Mouse (Mus musculus): ENCODE measurements around the gene Vamp2.
"Not testable (repeated sequence)": the region's sequence is repeated elsewhere in the genome, so short reads cannot be mapped to it uniquely, and the experiment has no call there.

Gene Vamp2

DNA sequence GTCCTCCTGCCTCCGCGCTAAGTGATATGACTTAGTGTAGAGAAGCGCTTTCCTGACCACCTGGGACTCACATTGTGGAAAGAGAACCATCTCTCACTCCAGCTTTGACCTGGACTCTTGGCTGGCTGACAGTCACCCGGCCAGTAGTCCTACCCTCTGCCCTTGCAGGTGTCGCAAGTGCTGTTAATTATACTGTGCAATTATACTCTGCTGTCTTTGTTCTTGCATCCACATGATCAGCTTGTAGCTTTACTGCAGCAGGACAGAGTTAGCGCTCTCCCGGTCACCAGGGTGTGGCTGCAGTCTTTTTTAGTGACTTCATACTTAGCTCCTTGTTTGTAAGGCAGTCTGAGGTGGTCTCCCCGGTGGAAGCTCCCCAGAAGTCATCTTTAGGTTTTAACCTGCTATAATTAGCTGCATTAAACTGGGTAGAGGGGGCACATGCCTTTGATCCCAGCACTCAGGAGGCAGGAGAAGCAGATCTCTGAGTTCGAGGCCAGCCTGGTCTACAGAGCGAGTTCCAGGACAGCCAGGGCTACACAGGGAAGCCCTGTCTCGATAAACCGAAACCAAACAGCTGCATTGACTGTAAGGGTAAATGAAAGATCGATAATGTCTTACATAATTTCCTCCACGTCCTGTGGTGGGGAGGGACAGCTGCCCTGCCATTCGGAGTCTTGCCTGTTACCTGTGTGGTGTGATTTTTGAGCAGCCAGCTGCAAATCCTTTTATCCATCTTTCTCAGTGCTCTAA is 8.0 kb upstream of the Vamp2 start:
- no peak for DNase-seq (ENCODE audit: extremely low read depth, low read depth)

DNA sequence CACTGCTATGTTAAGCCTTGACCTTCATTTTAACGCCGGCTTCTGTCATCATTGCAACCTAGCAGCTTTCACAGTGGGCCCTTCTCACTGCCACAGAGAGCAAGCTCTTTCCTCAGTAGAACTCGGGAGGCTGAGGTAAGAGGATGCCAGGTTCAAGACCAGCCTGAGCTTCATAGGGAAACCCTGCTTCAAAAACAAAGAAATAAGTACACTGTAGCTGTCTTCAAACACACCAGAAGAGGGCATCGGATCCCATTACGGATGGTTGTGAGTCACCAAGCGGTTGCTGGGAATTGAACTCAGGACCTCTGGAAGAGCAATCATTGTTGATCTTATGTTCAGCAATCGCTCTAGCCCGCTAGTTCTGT is 7.5 kb upstream of the Vamp2 start:
- no peak for DNase-seq (ENCODE audit: extremely low read depth, low read depth)

DNA sequence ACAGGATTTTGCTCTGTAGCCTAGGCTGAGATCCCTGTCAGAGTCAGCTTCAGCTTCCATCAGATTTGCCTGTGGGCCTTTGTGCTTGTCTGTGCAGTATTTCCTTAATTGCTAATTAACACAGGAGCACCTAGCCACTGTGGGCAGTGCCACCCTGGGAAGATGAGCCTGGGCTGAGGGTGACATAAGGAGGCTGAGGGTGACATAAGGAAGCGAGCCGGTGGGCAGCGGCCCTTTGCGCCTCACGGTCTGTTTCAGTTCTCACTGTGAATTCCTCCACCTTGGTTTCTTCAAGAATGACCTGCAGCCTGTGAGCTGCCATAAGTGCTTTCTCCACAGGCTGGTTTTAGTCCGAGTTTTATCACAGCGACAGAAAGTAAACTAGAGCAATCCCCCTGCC is 6.7 kb upstream of the Vamp2 start:
- DNase-seq (ENCODE audit: extremely low read depth, low read depth), result no peak

DNA sequence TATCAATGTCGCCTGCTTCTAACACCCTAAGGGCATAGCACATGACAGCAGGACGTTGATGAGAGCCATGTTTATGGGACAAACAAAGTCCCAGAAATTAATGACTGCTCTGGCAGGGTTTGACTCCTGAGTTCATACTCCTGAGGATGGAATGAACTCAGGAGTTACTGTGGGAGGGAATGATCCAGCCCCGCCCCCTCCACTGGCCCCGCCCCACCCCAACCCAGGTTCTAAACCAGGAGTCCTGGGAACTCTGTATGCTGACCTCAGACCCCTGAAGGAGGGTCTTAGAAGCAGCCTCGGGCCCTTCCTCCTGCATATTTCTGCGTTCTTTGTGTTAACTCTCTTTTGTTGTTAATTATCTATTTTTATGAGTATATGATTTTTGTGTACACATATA is 2.7 kb upstream of the Vamp2 start:
- no peak for DNase-seq (ENCODE audit: extremely low read depth, low read depth)

DNA sequence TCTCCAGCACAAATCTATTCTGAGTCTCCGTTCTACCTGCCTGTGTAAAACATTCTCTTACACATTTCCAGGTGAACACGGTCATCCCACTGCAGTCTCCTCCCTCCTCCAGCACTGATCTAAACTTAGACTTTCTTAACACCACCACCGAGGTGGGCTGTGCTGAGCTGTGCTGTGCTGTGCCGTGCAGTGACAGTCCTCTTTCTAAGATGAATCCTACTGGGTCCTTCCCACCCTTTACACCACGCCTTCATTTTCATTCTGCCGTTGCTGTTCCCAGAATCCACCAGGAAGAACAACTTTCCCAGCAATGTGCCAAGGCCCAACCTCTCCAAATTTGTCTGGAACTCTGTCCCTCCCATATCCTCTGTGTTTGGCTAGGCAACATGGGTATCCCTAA is 1.9 kb upstream of the Vamp2 start:
- no peak for DNase-seq (ENCODE audit: extremely low read depth, low read depth)

DNA sequence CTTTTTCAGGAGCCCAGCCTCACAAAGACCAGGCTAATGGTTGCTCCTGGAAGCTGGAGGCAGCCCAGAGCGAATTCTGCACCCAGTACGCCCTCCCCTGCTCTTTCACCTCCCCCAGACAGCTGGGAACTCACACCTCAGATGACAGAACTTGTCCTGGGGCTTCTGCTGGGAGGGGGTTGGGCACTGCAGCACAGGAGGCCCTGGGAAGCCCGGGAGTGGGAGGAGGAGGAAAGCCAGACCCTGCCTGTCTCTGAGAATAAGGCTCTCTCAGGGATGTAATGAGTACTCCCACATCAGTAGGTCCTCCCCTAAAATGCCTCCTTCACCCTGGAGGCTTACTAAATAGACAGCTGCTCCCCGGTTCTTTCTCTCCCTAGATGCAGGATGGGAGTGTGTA is 1.2 kb upstream of the Vamp2 start:
- no peak for DNase-seq (ENCODE audit: extremely low read depth, low read depth)

DNA sequence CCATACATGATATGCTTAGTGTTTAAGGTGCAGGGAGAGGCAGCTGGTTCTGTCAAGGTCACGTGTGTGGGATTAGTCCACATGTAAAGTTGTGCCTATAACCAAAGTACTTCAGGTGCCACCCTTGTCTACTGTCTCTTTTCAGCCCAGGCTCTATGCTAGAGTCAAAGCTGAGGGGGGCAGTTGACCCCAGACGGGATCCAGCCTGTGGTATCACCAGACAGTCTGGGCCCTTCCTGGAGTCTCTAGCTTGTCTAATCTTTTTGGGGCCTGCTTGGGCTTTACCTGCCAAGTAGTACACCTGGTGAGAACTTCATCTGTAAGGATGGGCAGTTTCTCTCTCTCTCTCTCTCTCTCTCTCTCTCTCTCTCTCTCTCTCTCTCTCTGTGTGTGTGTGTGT is 693 bp upstream of the Vamp2 start:
- DNase-seq (ENCODE audit: extremely low read depth, low read depth), result no peak

DNA sequence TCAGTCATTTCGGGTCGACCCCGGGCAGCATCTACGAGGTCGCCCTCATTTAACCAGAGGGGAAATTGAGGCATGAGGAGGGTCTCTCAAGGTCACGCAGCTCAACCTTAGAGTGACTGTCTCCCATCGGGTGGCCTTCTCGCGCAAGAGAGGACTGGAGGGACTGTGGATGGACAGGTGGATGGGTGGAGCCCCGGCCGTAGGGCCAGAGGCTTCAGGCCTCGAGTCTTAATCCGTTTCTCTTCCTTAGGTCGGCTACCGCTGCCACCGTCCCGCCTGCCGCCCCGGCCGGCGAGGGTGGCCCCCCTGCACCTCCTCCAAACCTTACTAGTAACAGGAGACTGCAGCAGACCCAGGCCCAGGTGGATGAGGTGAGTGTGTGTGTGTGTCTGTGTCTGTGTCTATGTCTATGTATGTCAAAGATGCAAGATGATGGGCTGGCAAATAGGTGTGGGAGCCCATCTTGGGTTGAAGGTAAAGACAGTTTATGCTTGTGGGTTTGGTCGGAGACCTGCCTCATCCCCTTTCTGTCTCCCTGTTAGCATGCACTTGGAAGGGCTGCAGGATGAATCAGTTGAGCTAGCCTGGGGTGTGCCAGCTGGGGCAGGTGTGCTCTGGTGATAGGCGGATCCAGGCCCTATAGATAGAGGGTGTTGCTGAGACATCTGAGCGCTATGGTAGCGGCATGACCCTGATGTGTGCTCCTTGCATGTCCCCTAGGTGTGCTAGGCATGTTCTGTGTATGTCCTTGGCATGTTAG is 746 bp downstream of the Vamp2 start:
- no peak for DNase-seq (ENCODE audit: extremely low read depth, low read depth)

DNA sequence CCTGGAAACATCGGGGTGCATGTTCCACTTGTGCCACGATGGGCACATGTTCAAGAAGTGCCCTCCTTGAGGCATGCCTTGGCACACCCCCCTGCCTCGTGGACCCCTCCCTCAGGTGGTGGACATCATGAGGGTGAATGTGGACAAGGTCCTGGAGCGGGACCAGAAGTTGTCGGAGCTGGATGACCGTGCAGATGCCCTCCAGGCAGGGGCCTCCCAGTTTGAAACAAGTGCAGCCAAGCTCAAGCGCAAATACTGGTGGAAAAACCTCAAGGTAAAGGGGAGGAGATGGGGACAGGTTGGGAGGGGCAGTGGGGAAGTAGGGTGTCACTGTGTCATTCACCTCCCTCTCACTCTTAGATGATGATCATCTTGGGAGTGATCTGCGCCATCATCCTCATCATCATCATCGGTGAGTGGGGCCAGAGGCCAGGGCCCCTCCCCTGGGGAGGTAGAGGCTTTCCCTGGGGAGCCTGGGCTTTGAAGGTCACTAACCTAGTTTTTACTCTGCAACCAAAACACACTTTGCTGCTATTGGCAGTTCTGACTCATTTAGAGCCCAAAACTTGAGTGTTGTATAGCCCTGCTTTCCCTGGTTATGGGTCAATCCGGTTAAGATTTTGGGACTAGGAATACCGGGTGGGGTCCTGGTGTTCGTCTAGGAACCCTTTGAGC is 1.5 kb downstream of the Vamp2 start:
- no peak for DNase-seq (ENCODE audit: extremely low read depth, low read depth)

DNA sequence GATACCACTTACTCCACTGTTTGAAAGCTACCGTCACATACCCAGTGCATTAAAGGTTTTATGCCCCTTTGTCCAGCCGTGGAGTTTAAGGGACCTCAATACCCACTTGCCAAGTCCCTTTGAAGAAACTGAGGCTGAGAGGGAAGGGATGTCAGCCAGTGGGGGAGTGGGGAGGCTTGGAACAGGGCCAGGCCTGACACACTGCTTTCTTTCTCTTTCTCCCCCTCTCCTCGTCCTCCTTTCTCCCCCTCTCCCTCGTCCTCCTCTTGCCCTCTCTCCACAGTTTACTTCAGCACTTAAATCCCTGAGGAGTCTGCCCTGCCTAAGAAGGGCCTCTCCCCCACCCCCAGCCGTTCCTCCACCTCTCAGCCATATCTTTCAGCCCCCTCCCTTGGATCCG is 2.1 kb downstream of the Vamp2 start:
- DNase-seq (ENCODE audit: extremely low read depth, low read depth), result no peak

DNA sequence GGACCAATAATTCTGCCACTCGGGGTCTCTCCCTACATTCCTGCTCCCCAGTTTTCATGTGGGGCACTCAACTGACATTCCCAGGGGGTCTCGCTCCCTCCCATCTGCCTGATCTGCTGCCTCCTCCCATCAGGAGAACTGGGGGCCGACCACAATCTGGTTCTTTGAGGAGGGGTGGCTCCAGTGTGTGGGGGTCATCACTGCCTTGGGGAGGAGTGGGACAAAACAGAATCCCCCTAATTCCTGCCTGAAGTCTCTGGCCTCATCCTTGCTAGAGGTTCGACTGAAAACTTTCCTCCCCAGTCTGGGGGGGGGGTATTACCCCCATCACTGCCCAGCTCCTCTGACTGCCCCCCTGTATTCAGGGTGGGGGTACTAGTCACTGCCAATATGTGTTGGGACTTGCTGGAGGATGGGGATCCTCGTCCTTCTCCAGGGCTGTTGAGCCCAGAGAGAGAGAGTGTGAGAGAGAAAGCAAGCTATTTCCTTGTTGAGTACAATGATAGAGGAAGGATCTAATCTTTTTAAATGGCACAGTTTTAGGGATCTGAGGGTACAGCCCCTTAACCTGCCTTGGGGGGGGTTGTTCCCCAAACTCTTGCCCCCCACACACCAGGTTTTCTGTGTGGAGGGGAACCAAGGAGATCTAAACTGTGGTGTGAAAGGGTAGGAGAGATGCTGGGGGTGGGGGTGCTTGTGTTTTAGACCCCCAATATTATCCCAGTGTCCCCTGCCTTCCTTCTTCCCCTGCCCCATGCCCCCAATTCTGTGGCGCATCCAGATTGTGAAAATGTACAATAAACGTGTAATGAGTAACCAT is 3.5 kb downstream of the Vamp2 start:
- DNase-seq (ENCODE audit: extremely low read depth, low read depth), result no peak

DNA sequence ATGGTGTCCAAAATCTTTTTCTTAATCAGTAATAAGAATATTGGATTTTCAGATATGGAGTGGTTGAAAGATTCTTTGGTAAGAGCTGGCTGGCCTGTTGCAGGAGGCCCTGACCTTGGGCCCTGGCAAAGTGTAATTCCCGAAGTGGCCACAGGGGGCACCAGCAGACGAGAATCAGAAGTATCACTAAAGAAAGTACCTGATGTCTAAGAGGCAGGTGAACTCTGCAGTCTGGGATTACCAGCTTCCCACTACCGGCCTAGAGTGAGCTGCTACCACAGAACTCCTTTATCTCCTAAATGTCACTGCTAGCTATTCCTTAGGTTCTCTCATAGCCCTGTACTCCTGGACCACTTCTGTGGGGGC is 4.1 kb downstream of the Vamp2 start:
- DNase-seq (ENCODE audit: extremely low read depth, low read depth), result no peak

DNA sequence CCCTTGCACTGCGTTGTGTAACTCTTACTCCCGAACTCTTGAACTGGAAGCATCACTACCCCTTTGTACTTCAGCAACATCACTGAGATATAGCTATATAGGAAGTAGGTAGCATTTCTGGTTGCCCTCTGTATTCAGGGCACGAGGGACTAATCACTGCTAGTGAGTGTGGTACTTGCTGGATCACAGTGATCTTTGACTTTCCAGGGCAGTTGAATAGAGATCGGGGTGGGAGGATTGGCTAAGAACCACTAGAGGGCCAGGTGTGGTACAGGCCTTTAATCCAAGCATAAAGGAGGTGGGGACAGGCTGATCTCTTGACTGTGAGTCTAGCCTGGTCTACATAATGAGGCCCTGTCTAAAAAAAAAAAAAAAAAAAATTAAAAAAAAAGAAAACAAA is 4.6 kb downstream of the Vamp2 start:
- no peak for DNase-seq (ENCODE audit: extremely low read depth, low read depth)

DNA sequence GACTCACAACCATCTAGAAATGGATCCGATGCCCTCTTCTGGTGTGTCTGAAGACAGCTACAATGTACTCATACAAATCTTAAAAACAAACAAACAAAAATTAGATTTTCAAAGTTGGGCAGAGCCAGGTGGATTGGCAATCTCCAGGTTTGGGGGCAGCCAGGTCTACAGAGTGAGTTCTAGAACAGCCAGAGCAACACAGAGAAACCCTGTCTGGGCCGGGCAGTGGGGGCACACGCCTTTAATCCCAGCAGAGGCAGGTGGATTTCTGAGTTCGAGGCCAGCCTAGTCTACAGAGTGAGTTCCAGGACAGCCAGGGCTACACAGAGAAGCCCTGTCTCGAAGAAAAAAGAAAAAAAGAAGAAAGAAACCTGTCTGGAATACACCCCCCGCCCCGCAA is 5.6 kb downstream of the Vamp2 start:
- DNase-seq (ENCODE audit: extremely low read depth, low read depth), result not testable (repeated sequence)

DNA sequence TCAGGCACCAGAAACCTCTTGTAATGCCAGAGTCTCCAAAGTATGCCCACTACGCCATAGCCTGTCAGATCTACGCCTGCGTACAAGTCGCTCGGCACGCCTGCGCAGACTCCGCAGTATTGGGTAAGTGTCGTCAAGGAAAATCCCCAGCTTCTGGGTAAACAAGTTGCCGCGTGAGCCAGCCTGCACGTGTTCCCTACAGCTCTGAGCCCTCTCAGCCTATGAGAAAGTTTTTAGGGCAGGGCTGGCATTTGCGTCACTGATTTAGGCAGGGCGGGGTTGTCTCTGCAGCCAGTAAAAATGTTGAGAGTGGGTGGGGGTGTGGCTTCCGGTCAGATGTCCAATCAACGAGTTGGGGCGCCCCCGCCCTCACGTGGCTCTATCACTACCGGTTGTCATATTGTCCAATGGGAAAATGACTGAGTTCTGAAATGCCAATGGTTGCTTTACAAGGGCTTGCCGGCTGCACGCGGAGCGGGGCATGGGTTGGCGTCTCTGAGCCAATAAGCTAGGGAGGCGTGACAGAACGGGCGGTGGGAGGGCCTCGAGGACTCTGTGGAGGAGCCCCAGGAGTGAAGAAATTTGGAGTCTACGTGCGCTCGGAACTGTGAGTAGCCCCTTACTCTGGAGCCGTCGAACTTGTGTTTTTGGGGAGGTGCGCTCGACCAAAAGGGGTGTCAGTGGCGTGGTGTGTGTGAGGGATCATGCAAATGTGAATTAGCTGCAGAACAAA is 6.6 kb downstream of the Vamp2 start, which contains the start of gene Per1:
Gene Per1, plus strand, starts transcription at position 521 of the 733 bp plus-strand sequence.
- DNase-seq (ENCODE audit: extremely low read depth, low read depth), result peak; percentile 99

DNA sequence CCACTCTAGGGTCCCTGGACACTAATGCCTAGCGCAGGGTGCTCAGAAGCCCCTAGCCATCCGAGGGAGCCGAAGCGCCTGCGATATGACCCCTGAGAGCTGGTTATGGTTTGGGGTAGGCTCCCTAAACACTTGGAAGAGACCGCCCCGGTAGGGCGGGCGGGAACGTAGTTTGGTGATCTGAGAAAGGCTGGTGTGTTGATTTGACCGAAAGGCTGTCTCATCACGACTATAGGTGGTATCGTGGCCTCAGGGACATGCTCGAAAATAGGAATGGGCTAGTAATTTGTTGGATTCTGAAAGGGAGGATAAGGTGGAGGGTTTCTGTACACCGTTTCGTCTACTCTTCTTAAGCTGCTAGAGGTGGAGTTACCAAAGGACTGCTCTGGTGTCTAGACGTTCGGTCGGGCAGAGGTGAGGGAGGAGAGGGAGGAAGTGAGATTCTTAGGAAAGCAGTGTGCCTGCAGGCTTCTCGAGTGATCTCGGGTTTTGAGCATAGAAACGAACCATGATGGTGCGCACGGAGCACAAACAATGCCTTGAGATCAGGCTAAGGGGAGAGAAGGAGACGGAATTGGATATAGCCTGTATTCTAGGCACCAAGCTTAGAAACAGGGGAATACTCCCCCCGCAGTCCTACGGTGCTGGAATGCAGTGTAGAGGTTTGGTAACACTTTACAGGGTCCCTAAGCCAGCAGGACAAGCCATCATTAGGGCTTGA is 7.4 kb downstream of the Vamp2 start:
- DNase-seq (ENCODE audit: extremely low read depth, low read depth), result peak; percentile 40

DNA sequence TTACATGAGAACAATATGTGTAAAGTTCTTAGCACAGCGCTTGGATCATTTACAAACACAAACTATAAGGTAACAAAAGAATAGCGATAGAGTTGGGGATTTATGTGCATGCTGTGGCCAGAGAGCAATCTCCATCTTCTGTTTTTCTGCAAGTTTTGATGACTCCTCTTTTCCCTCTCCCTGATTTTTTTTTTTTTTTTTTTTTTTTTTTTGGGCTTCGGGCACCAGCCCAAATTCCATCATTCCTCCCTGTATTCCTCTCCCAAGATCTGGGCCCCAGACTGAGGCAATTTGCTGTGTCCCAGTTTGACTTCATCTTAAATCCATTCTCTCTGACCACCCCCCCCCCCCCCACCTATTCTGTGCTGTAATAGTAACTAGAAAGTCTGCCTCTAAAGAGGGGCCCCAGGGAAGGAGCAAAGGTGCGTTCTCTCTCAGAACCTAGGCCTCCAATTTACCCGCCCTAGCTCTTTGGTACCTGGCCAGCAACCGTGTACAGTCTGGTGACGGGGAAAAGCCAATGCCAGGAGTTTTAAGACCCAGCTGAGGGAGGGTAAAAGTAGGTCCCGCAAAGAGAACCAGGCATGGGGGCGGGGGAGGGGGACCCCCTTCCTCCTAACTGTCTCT is 8.2 kb downstream of the Vamp2 start:
- DNase-seq (ENCODE audit: extremely low read depth, low read depth), result no peak

DNA sequence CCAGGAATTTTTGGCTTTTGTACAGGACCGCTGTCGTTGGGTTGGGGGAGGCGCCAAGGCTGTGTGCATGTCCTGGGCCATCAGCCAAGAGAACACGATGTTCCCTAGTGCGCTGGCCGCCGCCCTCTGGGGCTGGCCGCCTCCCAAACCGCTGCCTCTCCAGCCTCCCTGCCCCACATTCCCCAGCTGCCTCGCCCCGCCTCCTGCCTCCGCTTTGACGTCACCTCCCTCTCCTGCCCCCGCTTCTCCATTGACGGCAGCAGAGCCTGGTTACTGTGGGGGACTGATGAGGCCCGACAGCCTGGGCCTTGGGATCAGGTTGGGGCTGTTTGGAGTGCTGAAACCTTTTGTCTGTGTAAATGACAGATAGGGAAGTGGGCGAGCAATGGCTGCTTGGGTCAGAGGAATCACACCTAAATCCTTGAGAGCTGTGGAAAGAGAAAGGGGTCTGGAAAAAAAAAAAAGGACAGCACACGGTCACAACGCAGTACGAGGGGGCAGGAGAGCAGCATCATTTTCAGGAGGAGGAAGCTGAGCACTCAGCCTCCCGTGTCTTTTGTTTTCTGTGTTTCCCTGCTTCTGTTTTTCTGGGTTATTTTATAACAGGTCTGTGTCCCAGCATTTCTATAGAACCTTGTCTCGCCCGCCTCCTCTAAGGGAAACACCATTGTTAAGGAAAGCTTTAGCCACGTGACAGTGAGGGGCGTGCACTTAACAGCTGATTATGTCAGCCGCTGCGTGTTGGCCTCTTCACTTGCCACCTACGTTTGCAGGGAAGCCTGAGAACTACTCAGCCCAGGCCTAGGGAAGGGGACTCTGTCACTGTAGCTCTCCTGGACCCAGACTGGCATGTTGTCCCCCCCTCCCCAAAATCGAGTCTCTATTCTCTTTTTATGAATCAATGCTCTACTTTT is 9.0 kb downstream of the Vamp2 start:
- peak; percentile 87 for DNase-seq (ENCODE audit: extremely low read depth, low read depth)

Measured in MEL-GATA-1-ER (cell line).